Mouse (Mus musculus) lung, adult 18-20 months (tissue): Measurements from ENCODE around the gene Gpr137b.
"Not testable (repeated sequence)": the region's sequence is repeated elsewhere in the genome, so short reads cannot be mapped to it uniquely, and the experiment has no call there.

Experiments
- DNase-seq, 2 experiments: peaks; one replicate each; pipeline ENCODE4 v3.0.0; 2022; ENCODE audit warnings: mixed read lengths in 2 of 2

Gpr137b gene

GRCm38 (mm10) chr13:13363536-13363935, 30.3 kb downstream of the Gpr137b start:
- not testable (repeated sequence) for DNase-seq

GRCm38 (mm10) chr13:13362261-13362660, 31.6 kb downstream of the Gpr137b start:
- not testable (repeated sequence) for DNase-seq

- not testable (repeated sequence) for DNase-seq
Measured at GRCm38 (mm10) chr13:13360045-13360444, 33.8 kb downstream of the Gpr137b start.

- DNase-seq, result not testable (repeated sequence)
Measured at GRCm38 (mm10) chr13:13358602-13359001, 35.2 kb downstream of the Gpr137b start.

- DNase-seq, result not testable (repeated sequence)
Measured at GRCm38 (mm10) chr13:13358097-13358496, 35.7 kb downstream of the Gpr137b start.

- not testable (repeated sequence) for DNase-seq
Measured at GRCm38 (mm10) chr13:13352113-13352512, 41.7 kb downstream of the Gpr137b start.

GRCm38 (mm10) chr13:13350681-13351080, 43.1 kb downstream of the Gpr137b start:
- not testable (repeated sequence) for DNase-seq

GRCm38 (mm10) chr13:13349288-13349687, 44.5 kb downstream of the Gpr137b start:
- peak; percentile 79 to 86 for DNase-seq

GRCm38 (mm10) chr13:13347634-13348412, 46.0 kb downstream of the Gpr137b start:
- DNase-seq, result not testable (repeated sequence)

GRCm38 (mm10) chr13:13337361-13337760, 56.5 kb downstream of the Gpr137b start:
- DNase-seq, result not testable (repeated sequence)

GRCm38 (mm10) chr13:13328876-13329275, 64.9 kb downstream of the Gpr137b start:
- peak; percentile 47 to 48 for DNase-seq
